Mouse (Mus musculus): Measurements from ENCODE around the gene Gyg. TPM values are rescaled to one million over a fixed set of nuclear protein-coding genes. Genes with fewer than 3 reads are reported as not detected.
"Not testable (repeated sequence)": the region's sequence is repeated elsewhere in the genome, so short reads cannot be mapped to it uniquely, and the experiment has no call there.

The Gyg gene
- total RNA-seq, 2 experiments from 2014 or later: 116 to 133 TPM

DNA sequence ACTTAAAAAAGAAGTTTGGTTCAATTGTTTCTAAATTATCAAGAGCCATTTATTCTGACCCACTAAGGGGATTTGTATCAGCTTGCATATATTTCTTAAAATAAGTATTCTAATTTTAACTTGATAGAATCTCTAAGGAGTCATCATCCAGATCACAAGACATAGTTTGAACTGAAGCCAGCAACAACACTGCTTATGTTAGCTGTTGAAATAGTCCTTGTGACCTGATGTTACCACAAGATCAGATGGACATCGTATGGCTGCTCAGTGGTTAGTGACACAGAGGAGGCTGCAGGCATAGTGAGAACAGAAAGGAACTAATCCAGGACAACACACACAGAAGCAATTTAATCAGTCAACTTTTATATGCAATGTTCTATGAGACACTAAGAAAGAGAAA, 22.4 kb downstream of the Gyg start:
- no peak for DNase-seq (ENCODE audit: low spot score in 2 of 2)

DNA sequence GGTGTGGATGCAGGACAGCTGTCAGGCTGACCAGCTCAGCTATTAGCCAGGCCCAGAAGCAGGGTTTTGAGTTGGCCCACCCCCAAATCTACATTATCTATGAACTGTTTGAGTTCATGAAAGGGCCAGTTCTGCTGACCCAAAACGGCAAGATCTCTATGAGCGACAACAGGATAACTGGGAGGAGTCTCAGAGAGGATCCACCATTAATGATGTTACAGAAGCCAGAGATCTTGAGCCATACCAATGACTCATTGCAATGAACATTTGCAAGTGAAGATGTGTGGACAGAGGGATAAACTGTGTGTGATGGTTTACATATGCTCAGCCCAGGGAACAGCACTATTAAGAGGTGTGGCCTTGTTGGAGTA, 23.8 kb downstream of the Gyg start:
- DNase-seq (ENCODE audit: low spot score in 2 of 2): no peak

DNA sequence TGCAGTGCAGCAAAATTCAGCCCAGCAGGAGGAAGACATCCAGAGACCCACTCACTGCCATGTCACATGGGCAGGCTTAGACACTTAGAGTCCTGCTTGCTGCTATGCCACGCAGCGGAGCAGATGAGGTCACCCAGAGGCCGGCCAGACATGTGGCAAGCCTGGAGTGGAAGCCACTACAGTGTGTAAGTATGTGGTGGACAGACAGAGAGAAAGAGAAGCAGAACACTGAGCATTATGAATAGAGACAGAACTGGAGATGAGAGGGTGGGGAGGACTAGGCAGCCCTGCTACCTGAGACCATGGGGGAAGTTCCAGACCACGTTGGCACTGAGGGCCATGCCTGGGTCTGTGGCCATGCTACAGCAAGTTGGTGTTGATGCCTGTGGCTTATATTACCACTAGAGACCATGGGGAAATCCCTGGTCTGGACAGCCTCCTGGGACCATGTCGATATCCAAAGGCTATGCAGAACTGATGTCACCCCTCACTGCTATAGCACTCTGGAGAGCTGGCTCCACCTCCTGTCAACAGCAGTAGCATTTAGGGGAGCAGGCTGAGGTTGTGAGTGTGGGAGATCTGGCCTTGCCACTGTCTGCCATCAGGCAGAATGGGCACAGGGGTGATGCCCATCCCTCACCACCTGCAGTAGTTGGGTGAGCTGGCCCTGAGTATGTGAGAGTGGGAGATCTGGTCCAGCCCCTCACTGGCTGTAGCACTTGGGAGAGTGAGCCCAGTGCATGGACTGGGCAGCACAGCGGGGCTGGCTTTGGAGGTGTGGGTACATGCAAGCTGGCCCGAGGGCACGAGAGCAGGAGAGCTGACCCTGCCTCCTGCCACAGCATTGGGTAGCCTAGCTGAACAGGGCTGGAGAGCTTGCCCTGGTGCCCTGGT, 24.4 kb downstream of the Gyg start:
- no peak for DNase-seq (ENCODE audit: low spot score in 2 of 2)

DNA sequence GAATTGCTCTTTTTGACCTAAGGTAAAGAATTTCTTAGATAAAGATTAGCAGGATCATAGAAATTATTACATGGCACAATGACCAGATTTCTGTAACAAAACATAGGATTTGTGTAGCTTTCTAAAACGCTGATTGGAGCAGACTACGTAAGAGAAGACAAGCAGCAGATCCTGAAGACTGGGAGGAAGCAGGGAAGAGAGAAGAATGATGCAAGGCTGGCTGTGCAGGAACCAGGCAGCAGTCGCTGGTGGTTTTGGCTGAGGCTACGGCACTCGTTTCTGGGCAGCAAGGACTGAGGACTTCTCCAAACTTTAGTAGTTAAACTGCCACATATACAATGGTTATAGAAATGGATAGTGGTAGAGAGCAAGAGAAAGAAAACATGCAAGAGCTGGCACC, 25.6 kb downstream of the Gyg start:
- DNase-seq (ENCODE audit: low spot score in 2 of 2): no peak

DNA sequence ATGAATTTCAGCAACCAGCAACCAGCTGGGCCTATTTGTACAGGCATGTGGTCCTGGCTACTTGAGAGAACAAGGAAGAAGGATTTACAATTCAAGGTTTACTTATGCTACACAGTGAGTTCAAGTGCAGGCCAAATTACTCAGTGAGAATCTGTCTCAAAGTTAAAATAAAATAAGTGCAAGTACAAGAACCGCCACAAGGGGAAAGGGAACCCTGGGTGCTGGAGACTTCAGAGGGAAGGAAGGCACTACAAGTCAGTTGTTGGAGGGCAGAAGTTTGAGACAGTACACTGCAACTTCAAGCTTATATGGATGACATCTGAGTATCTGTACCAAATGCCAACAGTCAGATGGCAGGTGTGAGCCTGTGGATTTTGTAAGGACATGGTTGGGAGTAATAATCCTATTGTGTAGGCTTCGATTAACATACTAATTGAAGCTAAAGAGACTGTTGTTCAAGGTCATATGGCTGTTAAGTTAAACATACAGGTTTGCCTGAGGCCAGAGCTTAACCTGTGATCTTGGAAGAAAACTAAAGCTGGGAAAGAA, 28.0 kb downstream of the Gyg start:
- DNase-seq (ENCODE audit: low spot score in 2 of 2): no peak

DNA sequence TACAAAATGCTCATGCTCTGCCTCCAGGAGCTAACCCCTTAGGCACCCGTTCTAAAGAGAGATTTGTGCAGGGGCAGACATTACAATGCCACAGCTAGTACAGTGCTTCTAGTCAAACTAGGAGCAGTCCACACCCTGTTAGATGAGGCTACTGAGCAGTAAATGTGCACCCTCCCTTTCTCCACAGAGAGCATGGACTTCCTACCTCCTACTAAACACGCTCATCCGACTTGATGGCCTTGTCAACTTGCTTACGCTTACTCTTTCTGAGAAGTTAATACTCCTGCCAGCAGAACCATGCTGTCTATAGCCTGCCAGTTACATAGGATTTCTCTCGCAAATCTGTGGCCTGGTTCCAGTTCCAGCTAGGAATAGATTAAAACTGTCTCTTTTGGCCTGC, 29.5 kb downstream of the Gyg start:
- DNase-seq (ENCODE audit: low spot score in 2 of 2): no peak

DNA sequence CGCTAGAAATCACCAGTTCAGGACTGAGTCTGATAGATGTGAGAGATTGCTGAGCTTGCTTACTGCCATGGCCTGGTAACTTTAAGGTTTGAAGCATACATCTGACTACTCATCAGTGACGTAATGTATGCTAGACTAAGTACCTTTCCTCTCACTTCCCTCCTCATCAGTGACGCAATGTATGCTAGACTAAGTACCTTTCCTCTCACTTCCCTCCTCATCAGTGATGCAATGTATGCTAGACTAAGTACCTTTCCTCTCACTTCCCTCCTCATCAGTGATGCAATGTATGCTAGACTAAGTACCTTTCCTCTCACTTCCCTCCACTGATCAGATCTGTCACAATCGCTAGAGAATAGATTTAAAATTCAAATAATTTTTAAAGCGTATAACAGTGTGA, 33.5 kb downstream of the Gyg start:
- DNase-seq (ENCODE audit: low spot score in 2 of 2): not testable (repeated sequence)

DNA sequence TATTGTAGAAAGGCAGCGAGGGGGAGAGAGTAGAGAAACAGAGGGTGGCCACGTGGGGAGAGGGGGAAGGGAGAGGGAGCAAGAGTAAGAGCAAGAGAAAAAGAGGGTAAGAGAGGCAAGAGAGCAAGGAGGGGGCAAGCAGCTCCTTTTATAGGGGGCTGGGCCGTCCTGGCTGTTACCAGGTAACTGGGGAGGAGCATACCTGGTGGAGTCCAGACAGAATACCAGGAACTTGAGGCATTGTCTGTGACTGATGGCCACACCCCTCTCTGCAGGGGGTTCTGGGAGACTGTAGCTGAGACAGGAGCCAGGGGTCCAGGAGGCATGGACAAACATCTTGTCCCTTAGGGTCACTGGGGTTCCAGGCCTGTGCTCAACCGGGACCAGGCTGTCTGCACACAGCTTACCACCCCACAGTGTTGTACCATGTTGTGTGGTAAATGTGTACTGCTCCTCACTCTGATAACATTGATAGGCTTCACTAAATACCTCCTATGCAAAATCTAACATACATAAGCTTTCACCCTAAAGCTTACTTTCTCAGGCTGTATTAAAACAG, 35.4 kb downstream of the Gyg start:
- DNase-seq (ENCODE audit: low spot score in 2 of 2): no peak

DNA sequence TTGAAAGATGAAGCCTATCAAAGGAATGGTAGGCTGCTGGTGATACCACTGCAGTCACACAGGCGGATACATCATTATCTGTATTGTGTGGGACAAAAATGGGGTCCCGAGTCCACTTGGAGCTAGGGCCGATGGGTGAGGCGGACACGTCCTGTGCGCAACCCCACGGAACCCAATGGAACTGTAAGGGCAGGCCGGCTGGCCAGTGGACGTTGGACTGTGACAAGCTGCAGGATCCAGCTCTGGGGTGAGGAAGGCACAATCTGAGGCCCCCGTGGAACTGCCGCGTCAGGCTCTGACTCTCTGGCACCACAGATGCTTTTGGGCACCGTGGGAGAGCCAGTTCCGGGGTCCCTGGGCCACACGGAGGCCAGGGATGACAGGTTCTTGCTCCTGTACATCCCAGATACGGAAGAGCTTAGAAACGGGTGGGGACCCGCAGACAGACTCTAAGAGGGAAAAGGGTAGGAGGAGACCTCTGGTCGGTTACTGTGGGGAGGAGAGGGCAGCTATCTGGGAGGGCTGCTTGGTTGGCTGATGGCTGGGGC, 36.0 kb downstream of the Gyg start:
- DNase-seq (ENCODE audit: low spot score in 2 of 2): no peak

DNA sequence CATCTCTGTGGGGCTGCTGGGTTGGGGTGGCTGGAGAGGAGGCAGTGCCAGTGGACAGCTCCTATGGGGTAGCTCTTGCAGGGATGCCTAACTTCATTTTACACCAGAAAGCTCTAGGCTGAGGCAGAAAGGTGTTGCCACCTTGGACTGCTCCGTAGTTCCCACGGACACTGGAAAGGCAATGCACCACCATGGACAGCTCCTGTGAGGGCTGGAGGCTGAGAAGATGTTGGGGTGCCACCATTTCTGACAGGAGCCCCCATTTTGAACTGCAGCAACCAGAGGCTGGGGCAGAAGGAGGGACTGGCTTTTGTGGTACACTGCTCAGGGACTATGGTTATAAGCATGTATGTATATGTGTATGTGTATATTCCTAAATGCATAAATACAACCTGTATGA, 43.2 kb downstream of the Gyg start:
- no peak for DNase-seq (ENCODE audit: low spot score in 2 of 2)

DNA sequence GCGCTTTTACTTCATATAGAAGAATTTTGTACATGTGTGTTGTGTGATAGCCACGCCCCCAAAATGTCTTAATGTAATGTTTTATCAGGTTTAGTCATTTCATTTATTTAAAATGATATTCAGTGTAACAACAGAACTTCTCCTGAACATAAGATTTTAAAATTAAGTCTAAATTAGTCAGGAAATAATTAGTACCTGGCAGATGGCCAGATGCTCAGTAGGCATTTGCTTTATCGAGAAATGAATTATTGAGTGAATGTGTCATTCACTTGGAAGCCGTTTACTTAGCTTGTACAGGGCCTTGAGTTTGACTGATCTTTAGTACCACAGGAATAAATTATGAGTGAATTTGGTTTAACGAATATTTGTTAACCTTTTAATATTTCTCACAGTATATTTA, 46.2 kb downstream of the Gyg start:
- no peak for DNase-seq (ENCODE audit: low spot score in 2 of 2)

DNA sequence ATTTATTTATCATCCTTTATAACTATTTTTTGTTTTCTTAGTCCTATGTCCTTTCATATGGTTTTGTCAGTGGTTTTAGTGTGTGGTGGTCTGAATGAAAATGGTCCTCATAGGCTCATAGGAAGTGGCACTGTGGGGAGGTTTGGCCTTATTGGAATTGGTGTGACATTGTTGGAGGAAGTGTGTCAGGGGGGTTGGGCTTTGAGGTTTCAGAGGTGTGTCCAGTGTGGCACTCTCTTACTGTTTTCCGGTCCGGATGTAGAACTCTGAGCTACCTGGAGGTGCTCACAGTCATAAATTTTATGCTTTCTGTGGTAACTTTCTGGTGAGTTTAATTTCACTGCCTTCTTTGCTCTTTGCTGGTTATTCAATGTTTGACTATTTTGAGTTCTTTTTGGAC, 50.3 kb downstream of the Gyg start:
- DNase-seq (ENCODE audit: low spot score in 2 of 2): no peak

DNA sequence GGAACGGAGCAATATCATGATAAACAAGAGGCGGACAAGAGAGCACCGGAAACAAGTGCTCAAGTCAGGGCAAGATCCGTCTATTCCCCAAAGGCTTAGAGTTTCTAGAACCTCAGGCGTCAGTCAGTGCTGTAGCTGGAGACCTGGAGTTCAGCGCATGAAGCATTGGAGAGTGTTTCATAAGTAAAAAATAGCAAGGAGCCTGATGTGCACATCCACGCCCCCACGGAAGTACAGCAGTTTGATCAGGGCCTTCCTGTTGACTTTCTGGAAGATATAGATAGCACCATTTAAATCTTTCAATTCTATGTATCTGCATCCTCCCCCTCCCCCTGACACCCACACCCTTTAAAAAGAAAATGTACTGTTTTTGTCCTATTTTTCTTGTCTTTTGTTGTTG, 50.8 kb downstream of the Gyg start:
- no peak for DNase-seq (ENCODE audit: low spot score in 2 of 2)

DNA sequence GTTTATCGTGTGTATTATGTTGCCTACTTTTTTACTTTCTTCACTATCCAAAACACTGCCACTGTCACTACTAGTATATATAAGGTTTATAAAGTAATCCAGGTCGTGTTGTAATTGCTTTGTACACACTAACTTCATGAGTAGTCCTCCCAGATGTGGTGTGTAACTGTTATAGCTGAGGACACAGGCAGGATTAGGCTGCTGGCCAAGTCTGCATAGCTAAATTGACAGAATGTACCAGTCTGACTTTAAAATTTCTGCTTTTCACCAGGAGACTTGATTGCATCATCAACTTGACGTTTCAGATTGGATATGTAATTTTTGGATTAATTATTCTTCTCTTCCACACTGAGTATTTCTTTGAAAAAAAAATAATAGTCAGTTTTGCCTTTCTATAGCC, 51.3 kb downstream of the Gyg start:
- no peak for DNase-seq (ENCODE audit: low spot score in 2 of 2)

DNA sequence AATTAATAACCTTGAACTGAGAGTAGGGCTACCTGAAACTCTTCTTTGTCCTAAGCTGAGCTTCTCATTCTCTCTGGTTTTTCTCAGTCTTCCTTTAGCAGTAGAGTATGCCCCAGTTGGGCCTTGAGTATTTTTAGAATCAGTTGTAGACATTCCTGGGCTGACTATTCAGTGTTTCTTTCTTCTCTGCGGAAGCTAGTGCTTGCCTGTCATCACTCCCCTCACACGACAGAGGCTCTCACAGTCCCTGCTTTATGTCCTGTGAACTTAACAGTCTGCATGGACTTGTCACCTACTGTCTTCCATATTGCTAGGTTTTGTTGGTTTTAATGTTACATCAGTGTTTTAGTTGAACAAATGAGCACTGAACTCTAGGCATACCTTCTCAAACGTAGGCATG, 73.0 kb downstream of the Gyg start:
- DNase-seq (ENCODE audit: low spot score in 2 of 2): no peak

DNA sequence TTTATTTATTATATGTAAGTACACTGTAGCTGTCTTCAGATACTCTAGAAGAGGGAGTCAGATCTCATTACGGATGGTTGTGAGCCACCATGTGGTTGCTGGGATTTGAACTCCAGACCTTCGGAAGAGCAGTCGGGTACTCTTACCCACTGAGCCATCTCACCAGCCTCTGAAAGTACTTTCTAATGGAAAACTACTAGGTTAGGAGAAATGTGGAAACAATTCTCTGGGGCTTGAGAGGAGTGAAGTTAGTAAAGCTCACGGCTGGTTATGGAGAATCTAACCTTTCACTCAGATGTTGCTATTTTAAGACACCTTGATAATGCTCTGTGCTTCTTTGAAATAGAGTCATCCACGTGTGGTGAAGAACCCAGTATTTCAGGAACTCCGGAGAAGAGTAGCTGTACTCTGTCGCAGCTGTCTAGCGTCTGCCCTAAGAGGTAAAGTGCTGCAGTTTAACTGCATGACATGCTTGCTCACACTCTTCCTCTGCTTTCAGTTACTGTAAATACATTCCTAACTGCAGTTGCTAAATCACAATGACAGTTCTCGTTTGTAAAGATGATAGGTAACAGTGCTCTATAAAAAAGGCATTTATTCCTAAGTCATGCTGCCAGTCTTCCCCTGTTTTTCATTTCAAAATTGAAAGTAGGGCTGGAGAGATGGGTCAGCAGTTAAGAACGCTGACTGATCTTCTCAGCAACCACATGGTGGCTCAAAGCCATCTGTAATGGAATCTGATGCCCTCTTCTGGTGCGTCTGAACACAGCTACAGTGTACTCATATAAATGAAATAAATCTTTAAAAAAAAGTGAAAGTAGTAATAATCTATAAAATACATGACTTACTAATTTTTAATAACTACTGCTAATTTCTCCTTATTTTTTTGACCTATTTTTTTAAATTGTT, 78.7 kb downstream of the Gyg start:
- no peak for DNase-seq (ENCODE audit: low spot score in 2 of 2)

Other genes starting within 250 kb of the Gyg start
- 10 to 100 TPM in 1 of 2 experiments, 1 to 10 TPM in 1; 9.4 to 10.1 TPM for gene Cp, start 198.3 kb downstream of the Gyg start, total RNA-seq (2021)
- 1 to 10 TPM; 6.5 to 7.8 TPM for gene Hps3, start 120.0 kb downstream of the Gyg start, total RNA-seq (2021)
- 10 to 100 TPM in 1 of 2 experiments, 1 to 10 TPM in 1; 9.3 to 12.0 TPM for gene Hltf, start 97.5 kb downstream of the Gyg start, total RNA-seq (2021)
- 10 to 100 TPM; 51.9 to 65.7 TPM for gene Cpa3, start 86.9 kb upstream of the Gyg start, total RNA-seq (2021)
- under 1 TPM; 0.21 to 0.22 TPM for gene Cpb1, start 120.4 kb upstream of the Gyg start, total RNA-seq (2021)
- under 1 TPM; 0.57 to 0.81 TPM for gene Agtr1b, start 211.9 kb upstream of the Gyg start, total RNA-seq (2021)